Mouse (Mus musculus): ENCODE results near the gene Prune1. TPM values are rescaled to one million over a fixed set of nuclear protein-coding genes. Genes with fewer than 3 reads are reported as not detected.

Prune1 gene
- polyA plus RNA-seq, 1 experiment from 2014 or later = 37.0 TPM

- no peaks in the 10 kb centered on the region for H3K4me1 ChIP-seq
- peaks cover 25% of the 10 kb centered on the region for H3K36me3 ChIP-seq
- H3K4me2 ChIP-seq (replicated peaks) = no peak overlapping the region
- H3K27ac ChIP-seq = no peak overlapping the region
- no peaks in the 10 kb centered on the region for H3K27me3 ChIP-seq
- no peak overlapping the region for H3K4me3 ChIP-seq
- no peak overlapping the region for H3K9ac ChIP-seq
- H3K9me3 ChIP-seq (replicated peaks) = no peaks in the 10 kb centered on the region
- WGBS = 88% methylated on average over 5 of the region's 5 CpGs
- no peak for ATAC-seq (ENCODE audit: low FRiP score)
These were observed 12.1 kb downstream of the Prune1 start for GRCm38 (mm10) chr3:95269789-95270188.

GRCm38 (mm10) chr3:95267855-95268254 lies 14.0 kb downstream of the Prune1 start:
- Histone ChIP-seq H3K9ac (no peak overlapping the region), H3K27ac (no peak overlapping the region), H3K4me1 (no peaks in the 10 kb centered on the region), H3K4me3 (no peak overlapping the region), H3K27me3 (no peaks in the 10 kb centered on the region), H3K36me3 (peaks cover 35% of the 10 kb centered on the region), H3K4me2 (replicated peaks) (no peak overlapping the region), H3K9me3 (replicated peaks) (no peaks in the 10 kb centered on the region)
- no peak for ATAC-seq (ENCODE audit: low FRiP score)

DNA sequence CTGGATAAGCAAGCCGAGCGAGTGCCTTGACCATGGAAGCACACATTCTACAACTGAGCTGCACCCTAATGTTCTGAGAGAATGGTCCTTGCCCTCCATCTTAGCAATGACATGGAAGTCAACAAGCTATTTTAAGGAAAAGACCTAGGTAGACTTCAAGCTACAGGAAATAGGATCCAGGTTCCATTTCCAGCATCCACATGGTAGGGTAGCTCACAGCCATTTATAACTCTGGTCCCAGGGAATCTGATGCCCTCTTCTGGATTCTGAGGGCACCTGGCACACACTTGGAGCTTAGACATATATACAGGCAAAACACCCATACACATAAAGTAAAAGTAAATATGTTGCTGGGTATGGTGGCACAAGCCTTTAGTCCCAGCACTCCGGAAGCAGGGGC lies 15.8 kb downstream of the Prune1 start:
- peaks cover 40% of the 10 kb centered on the region for H3K36me3 ChIP-seq
- no peaks in the 10 kb centered on the region for H3K27me3 ChIP-seq
- no peak overlapping the region for H3K4me3 ChIP-seq
- no peaks in the 10 kb centered on the region for H3K9me3 ChIP-seq (replicated peaks)
- H3K4me1 ChIP-seq = no peaks in the 10 kb centered on the region
- no peak overlapping the region for H3K27ac ChIP-seq
- H3K4me2 ChIP-seq (replicated peaks) = no peak overlapping the region
- no peak overlapping the region for H3K9ac ChIP-seq
- 94% methylated on average over 3 of the region's 3 CpGs for WGBS
- no peak for ATAC-seq (ENCODE audit: low FRiP score)

- H3K4me2 ChIP-seq (replicated peaks) = no peak overlapping the region
- H3K4me1 ChIP-seq = no peaks in the 10 kb centered on the region
- H3K27ac ChIP-seq = no peak overlapping the region
- no peaks in the 10 kb centered on the region for H3K9me3 ChIP-seq (replicated peaks)
- no peak overlapping the region for H3K9ac ChIP-seq
- H3K27me3 ChIP-seq = no peaks in the 10 kb centered on the region
- H3K36me3 ChIP-seq = peaks cover 50% of the 10 kb centered on the region
- no peak for ATAC-seq (ENCODE audit: low FRiP score)
- H3K4me3 ChIP-seq = no peak overlapping the region
- 79% methylated on average over 1 of the region's 1 CpGs for whole genome bisulfite sequencing
These were observed 17.2 kb downstream of the Prune1 start for GRCm38 (mm10) chr3:95264724-95265123.

DNA sequence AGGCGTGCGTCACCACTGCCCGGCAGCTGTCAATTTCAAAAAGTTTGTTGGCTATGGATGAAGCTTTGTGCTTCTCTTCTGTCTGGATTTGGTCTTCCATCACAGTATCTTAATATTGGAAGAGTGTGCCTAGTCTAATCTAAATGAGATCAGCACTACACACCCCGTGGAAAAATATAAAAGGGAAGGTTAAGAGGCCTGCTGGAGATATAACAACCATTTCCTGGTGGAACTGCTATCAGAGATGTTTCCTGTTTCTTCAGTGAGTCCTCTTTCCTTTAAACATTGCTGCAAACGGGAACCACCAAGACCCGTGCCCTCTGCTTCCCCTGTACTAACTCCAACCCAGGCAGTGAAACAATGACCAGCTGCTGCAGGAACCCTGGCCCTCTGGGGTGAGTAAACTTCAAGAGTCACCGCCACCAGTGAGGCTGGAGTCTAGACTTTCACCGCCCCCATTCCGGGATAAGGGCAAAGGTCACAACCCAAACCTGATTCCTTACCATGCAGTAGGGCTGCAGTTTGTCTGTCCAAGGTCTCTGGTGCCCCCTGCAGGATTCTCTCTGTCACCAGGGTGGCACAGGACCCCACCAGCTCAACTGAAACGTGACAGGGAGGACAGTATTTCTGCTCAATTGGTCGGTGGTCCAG lies 18.7 kb downstream of the Prune1 start:
- H3K9ac ChIP-seq = no peak overlapping the region
- H3K27me3 ChIP-seq = no peaks in the 10 kb centered on the region
- WGBS = 50% methylated on average over 11 of the region's 11 CpGs
- no peak overlapping the region for H3K27ac ChIP-seq
- H3K4me2 ChIP-seq (replicated peaks) = no peak overlapping the region
- H3K36me3 ChIP-seq = peaks cover 63% of the 10 kb centered on the region
- H3K9me3 ChIP-seq (replicated peaks) = no peaks in the 10 kb centered on the region
- ATAC-seq (ENCODE audit: low FRiP score) = no peak; the same call in 1 of the 2 replicates
- no peak overlapping the region for H3K4me3 ChIP-seq
- H3K4me1 ChIP-seq = no peaks in the 10 kb centered on the region

- Histone ChIP-seq H3K27me3 (no peaks in the 10 kb centered on the region), H3K36me3 (peaks cover 64% of the 10 kb centered on the region), H3K9me3 (replicated peaks) (no peaks in the 10 kb centered on the region), H3K4me1 (no peaks in the 10 kb centered on the region), H3K9ac (no peak overlapping the region), H3K4me3 (no peak overlapping the region), H3K27ac (no peak overlapping the region), H3K4me2 (replicated peaks) (no peak overlapping the region)
- ATAC-seq (ENCODE audit: low FRiP score) = no peak
- 89% methylated on average over 4 of the region's 4 CpGs for WGBS
These were observed 19.9 kb downstream of the Prune1 start for GRCm38 (mm10) chr3:95261975-95262374.

DNA sequence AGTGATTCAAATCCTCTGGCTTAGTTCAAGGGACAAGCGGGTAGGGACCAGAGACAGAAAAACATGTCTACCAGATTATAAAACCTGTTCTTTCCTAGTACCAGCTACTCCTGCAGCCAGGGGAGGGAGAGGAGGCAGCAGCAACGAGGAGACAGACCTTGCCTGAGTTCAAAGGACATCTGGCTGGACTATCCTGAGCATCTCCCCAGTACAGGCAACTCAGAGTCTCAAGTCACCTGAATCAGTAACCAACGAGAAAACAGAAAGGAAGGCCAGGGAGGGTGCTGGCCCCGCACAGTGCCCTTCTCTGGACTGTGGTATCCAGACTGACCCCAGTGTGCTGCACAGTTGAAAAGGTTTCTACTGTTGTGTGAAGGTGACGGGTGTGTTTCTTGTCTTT lies 24.9 kb downstream of the Prune1 start:
- Histone ChIP-seq H3K4me1 (no peaks in the 10 kb centered on the region), H3K4me2 (replicated peaks) (no peak overlapping the region), H3K9me3 (replicated peaks) (no peaks in the 10 kb centered on the region), H3K4me3 (no peak overlapping the region), H3K27me3 (no peaks in the 10 kb centered on the region), H3K36me3 (peaks cover 86% of the 10 kb centered on the region), H3K27ac (no peak overlapping the region), H3K9ac (no peak overlapping the region)
- ATAC-seq (ENCODE audit: low FRiP score) = no peak
- WGBS = 87% methylated on average over 5 of the region's 5 CpGs

- Histone ChIP-seq H3K36me3 (peaks cover 40% of the 10 kb centered on the region), H3K4me1 (no peaks in the 10 kb centered on the region), H3K9me3 (replicated peaks) (no peaks in the 10 kb centered on the region), H3K27ac (no peak within 1 kb of the TSS), H3K4me2 (replicated peaks) (no peak within 1 kb of the TSS), H3K4me3 (no peak within 1 kb of the TSS), H3K27me3 (no peaks in the 10 kb centered on the region), H3K9ac (no peak within 1 kb of the TSS)
- ATAC-seq (ENCODE audit: low FRiP score) = no peak
- WGBS = 62% methylated on average over 7 of the region's 7 CpGs
These were observed 31.0 kb downstream of the Prune1 start, which contains the start of gene Bnipl for GRCm38 (mm10) chr3:95250783-95251424. TSS of gene Bnipl (minus strand) at chr3:95251193.

DNA sequence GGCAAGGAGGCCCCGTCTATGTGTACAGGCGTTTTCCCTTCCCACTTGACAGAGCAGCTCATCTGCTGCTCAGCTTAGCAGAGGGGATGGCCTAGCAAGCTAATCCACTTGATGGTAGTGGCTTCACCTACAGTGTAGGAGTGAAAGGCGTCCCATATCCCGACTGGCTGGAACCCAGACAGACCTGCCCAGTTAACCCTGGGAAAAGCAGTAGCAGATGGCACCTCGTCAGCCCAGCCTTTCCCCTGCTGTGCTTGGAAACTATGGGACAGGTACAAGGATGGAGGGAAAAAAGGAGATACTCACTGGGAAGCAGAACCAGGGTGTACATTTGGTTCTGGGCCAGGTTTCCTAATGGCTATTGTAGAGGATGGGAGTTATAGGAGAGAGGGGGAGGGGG lies 31.5 kb downstream of the Prune1 start:
- Histone ChIP-seq H3K4me1 (no peaks in the 10 kb centered on the region), H3K27ac (no peak overlapping the region), H3K36me3 (peaks cover 39% of the 10 kb centered on the region), H3K9ac (no peak overlapping the region), H3K9me3 (replicated peaks) (no peaks in the 10 kb centered on the region), H3K4me2 (replicated peaks) (no peak overlapping the region), H3K4me3 (no peak overlapping the region), H3K27me3 (no peaks in the 10 kb centered on the region)
- 80% methylated on average over 5 of the region's 5 CpGs for WGBS
- no peak for ATAC-seq (ENCODE audit: low FRiP score)

- H3K9ac ChIP-seq = no peak overlapping the region
- H3K27me3 ChIP-seq = no peaks in the 10 kb centered on the region
- H3K4me3 ChIP-seq = no peak overlapping the region
- no peak overlapping the region for H3K27ac ChIP-seq
- H3K4me1 ChIP-seq = no peaks in the 10 kb centered on the region
- H3K9me3 ChIP-seq (replicated peaks) = no peaks in the 10 kb centered on the region
- no peak for ATAC-seq (ENCODE audit: low FRiP score)
- H3K36me3 ChIP-seq = peaks cover 20% of the 10 kb centered on the region
- WGBS = 73% methylated on average over 1 of the region's 1 CpGs
- no peak overlapping the region for H3K4me2 ChIP-seq (replicated peaks)
These were observed 34.1 kb downstream of the Prune1 start for GRCm38 (mm10) chr3:95247660-95248336.

- no peak overlapping the region for H3K4me2 ChIP-seq (replicated peaks)
- H3K27me3 ChIP-seq = no peaks in the 10 kb centered on the region
- no peak overlapping the region for H3K4me3 ChIP-seq
- no peaks in the 10 kb centered on the region for H3K9me3 ChIP-seq (replicated peaks)
- H3K9ac ChIP-seq = no peak overlapping the region
- peaks cover 11% of the 10 kb centered on the region; the same call in 1 of the 2 replicates for H3K36me3 ChIP-seq
- WGBS = 88% methylated on average over 5 of the region's 5 CpGs
- no peaks in the 10 kb centered on the region for H3K4me1 ChIP-seq
- H3K27ac ChIP-seq = no peak overlapping the region
- ATAC-seq (ENCODE audit: low FRiP score) = no peak
These were observed 35.2 kb downstream of the Prune1 start for GRCm38 (mm10) chr3:95246465-95247231.

DNA sequence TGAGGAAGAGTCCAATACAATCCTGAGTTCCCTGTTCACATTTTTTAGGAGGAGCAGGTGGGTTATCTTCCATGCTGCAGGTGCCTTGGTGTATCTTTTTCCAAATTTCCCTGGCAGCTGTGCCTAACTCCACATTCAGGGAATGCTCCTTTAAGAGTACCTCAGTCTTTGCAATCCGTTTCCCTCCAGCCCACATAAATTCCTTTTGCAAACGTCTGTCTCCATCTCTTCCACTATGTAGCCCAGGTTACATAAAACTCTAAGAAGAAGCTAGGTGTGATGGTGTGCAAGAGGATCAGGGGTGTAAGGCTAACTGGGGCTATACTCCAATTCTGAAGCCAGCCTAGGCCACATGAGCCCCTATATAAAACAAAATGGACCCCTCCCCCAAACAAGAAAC lies 38.8 kb downstream of the Prune1 start:
- 92% methylated on average over 2 of the region's 2 CpGs for WGBS
- Histone ChIP-seq H3K9ac (no peak overlapping the region), H3K4me1 (no peaks in the 10 kb centered on the region), H3K36me3 (peaks cover 13% of the 10 kb centered on the region; the same call in 1 of the 2 replicates), H3K4me2 (replicated peaks) (no peak overlapping the region), H3K27me3 (no peaks in the 10 kb centered on the region), H3K27ac (no peak overlapping the region), H3K4me3 (no peak overlapping the region), H3K9me3 (replicated peaks) (no peaks in the 10 kb centered on the region)
- ATAC-seq (ENCODE audit: low FRiP score) = no peak

Data from hindbrain, embryonic 12.5 days (tissue).